Mouse (Mus musculus) lung, embryonic 15.5 days (tissue): ENCODE data around the gene Tef. TPM values are rescaled to one million over a fixed set of nuclear protein-coding genes. Genes with fewer than 3 reads are reported as not detected.
A peak's percentile ranks its signal among the peaks of the same experiment; 100 is the strongest.

Experiments
- ATAC-seq: fragments of 200-750 bp; cut with Nextera tagmentation; 2 replicates; pipeline ENCODE4 v1.8.0; 2017; ENCODE audit warnings: moderate number of reproducible peaks, borderline replicate concordance; ENCODE audit not compliant: low FRiP score, low TSS enrichment; ENCODE audit errors: extremely low read depth
- H3K27ac ChIP-seq: fragments of 300-500 bp; sonication (generic); 2 replicates; pipeline ENCODE4 v1.5.1; 2015; ENCODE audit warnings: moderate library complexity, mild to moderate bottlenecking, inconsistent platforms
- H3K27me3 ChIP-seq: fragments of 300-500 bp; sonication (generic); 2 replicates; pipeline ENCODE4 v1.6.1; 2015; ENCODE audit warnings: inconsistent platforms
- H3K36me3 ChIP-seq: fragments of 300-500 bp; sonication (generic); 2 replicates; pipeline ENCODE4 v1.6.1; 2015; ENCODE audit warnings: inconsistent platforms
- H3K4me1 ChIP-seq: fragments of 300-500 bp; sonication (generic); 2 replicates; pipeline ENCODE4 v1.6.1; 2015; ENCODE audit warnings: inconsistent platforms
- H3K4me2 ChIP-seq: fragments of 300-500 bp; sonication (generic); 2 replicates; pipeline ENCODE4 v1.6.1; 2015; ENCODE audit warnings: inconsistent platforms, mild to moderate bottlenecking, moderate library complexity
- H3K4me3 ChIP-seq: fragments of 300-500 bp; sonication (generic); 2 replicates; pipeline ENCODE4 v1.5.1; 2015; ENCODE audit warnings: mild to moderate bottlenecking, inconsistent platforms
- H3K9ac ChIP-seq: fragments of 300-500 bp; sonication (generic); 2 replicates; pipeline ENCODE4 v1.6.1; 2015; ENCODE audit warnings: inconsistent platforms
- H3K9me3 ChIP-seq: fragments of 300-500 bp; sonication (generic); 2 replicates; pipeline ENCODE4 v1.6.1; 2016; ENCODE audit warnings: inconsistent platforms
- WGBS: fragments of 180-500 bp; shearing (Covaris S2); methylation state at CpG from one replicate; pipeline ENCODE4 v1.1.7; 2015; 5-methylcytosine and 5-hydroxymethylcytosine counted together
- polyA plus RNA-seq: library from polyadenylated mRNA; unstranded; fragments of >200 nt; fragmentation: Nextera tagmentation; extraction: Ambion mirVana; gene quantifications from 2 replicates; pipeline ENCODE4 v1.2.1, GENCODE M21; 2015

The Tef gene
- polyA plus RNA-seq, 1 experiment from 2014 or later, result 31.4 TPM

GRCm38 (mm10) chr15:81872262-81873136 lies 70.3 kb downstream of the Tef start, which contains the start of gene Aco2:
Gene Aco2, plus strand, starts transcription at chr15:81872309.
- no peaks in the 10 kb centered on the region for H3K9me3 ChIP-seq
- H3K9ac ChIP-seq, result peak within 1 kb of the TSS; percentile 74
- WGBS, result 1% methylated on average over 53 of the region's 53 CpGs
- H3K4me1 ChIP-seq, result peaks cover 17% of the 10 kb centered on the region
- no peaks in the 10 kb centered on the region for H3K27me3 ChIP-seq
- peaks cover 33% of the 10 kb centered on the region for H3K36me3 ChIP-seq
- H3K27ac ChIP-seq, result peak within 1 kb of the TSS; percentile 97
- H3K4me2 ChIP-seq, result peak within 1 kb of the TSS; percentile 74
- peak within 1 kb of the TSS; percentile 85 for H3K4me3 ChIP-seq
- peak; percentile 90 for ATAC-seq

Other genes starting within 250 kb of the Tef start
- gene Ep300, start 217.1 kb upstream of the Tef start, polyA plus RNA-seq, result 12.0 and 13.6 TPM in 2 replicates
- gene L3mbtl2, start 138.5 kb upstream of the Tef start, polyA plus RNA-seq, result 24.6 and 26.0 TPM in 2 replicates
- 5.7 and 5.8 TPM in 2 replicates for gene Chadl, start 105.1 kb upstream of the Tef start, polyA plus RNA-seq
- 30.4 and 30.7 TPM in 2 replicates for gene Zc3h7b, start 57.4 kb upstream of the Tef start, polyA plus RNA-seq
- gene Rangap1, start 56.9 kb upstream of the Tef start, polyA plus RNA-seq, result 100 and 111 TPM in 2 replicates
- gene Tob2, start 56.4 kb downstream of the Tef start, polyA plus RNA-seq, result 27.0 and 29.1 TPM in 2 replicates
- 172 and 183 TPM in 2 replicates for gene Phf5a, start 69.5 kb downstream of the Tef start, polyA plus RNA-seq
- gene Aco2, start 69.9 kb downstream of the Tef start, polyA plus RNA-seq, result 164 and 173 TPM in 2 replicates
- 76.3 and 80.1 TPM in 2 replicates for gene Polr3h, start 123.8 kb downstream of the Tef start, polyA plus RNA-seq
- 9.0 and 11.2 TPM in 2 replicates for gene Csdc2, start 134.3 kb downstream of the Tef start, polyA plus RNA-seq
- gene Pmm1, start 158.5 kb downstream of the Tef start, polyA plus RNA-seq, result 37.1 and 39.1 TPM in 2 replicates
- not detected in 2 replicates for gene 1700029P11Rik, start 178.1 kb downstream of the Tef start, polyA plus RNA-seq
- gene Xrcc6, start 185.4 kb downstream of the Tef start, polyA plus RNA-seq, result 86.3 and 93.0 TPM in 2 replicates
- gene Desi1, start 231.4 kb downstream of the Tef start, polyA plus RNA-seq, result 20.5 and 25.1 TPM in 2 replicates
- 296 and 301 TPM in 2 replicates for gene Snu13, start 245.2 kb downstream of the Tef start, polyA plus RNA-seq